Mouse (Mus musculus): Measurements from ENCODE around the gene Iqgap2. TPM values are rescaled to one million over a fixed set of nuclear protein-coding genes. Genes with fewer than 3 reads are reported as not detected.

Iqgap2 gene
- polyA plus RNA-seq, 1 experiment from 2014 or later: 9.6 TPM

DNA sequence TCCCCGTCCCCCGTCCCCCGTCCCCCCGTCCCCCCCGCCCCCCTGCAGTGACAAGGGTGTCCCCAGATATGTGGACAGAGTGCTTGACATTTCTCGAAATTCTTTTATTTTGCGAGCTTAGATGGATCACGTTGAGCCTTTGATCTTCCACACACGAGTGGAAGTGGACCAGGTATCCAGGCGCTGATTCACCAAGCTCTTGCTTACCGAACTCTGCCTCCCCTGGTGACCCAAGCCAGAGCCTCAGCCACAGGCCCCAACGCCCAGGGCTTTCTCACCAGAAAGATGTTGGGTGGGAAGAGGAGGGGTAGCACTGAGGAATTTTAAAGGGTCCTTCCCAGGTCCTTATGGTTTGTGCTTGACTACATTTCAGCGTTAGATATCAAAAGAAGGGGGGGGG, 272.9 kb downstream of the Iqgap2 start:
- 4% methylated on average over 13 of the region's 13 CpGs for WGBS
- Histone ChIP-seq H3K4me1 (peaks cover 30% of the 10 kb centered on the region), H3K27ac (peak overlapping the region; percentile 84), H3K36me3 (no peaks in the 10 kb centered on the region), H3K4me3 (peak overlapping the region; percentile 78), H3K9ac (peak overlapping the region; percentile 86), H3K9me3 (no peaks in the 10 kb centered on the region), H3K4me2 (peak overlapping the region; percentile 76), H3K27me3 (no peaks in the 10 kb centered on the region)
- no peak for ATAC-seq (ENCODE audit: insufficient number of reproducible peaks, low FRiP score, low TSS enrichment, low read depth)

DNA sequence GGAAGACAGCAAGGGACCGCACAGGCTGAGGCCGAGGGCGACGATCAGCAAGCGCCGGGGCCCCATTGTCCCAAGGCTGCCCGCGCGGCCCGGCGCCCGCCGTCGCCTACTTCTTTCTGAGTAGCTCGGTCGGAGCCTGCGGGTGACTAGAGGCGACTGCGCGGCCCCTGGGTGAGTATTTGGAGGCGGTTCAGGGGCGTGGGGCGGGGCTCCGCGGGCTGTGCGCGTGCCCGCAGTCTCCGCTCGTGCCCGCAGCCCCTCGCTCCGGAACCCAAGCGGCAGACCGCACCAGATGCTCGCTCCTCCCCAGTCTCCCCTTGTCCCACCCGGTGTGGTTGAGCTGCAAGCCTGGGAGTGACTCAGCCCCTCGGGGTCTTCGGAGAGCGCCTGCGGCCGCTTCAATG, 273.4 kb downstream of the Iqgap2 start, which contains the start of gene F2r:
Gene F2r, minus strand, starts transcription at position 179 of the 404 bp plus-strand sequence.
- peak within 1 kb of the TSS; percentile 78 for H3K4me3 ChIP-seq
- H3K9me3 ChIP-seq: no peaks in the 10 kb centered on the region
- peak within 1 kb of the TSS; percentile 84 for H3K27ac ChIP-seq
- H3K27me3 ChIP-seq: no peaks in the 10 kb centered on the region
- H3K4me2 ChIP-seq: peak within 1 kb of the TSS; percentile 76
- no peaks in the 10 kb centered on the region for H3K36me3 ChIP-seq
- H3K4me1 ChIP-seq: peaks cover 30% of the 10 kb centered on the region
- peak within 1 kb of the TSS; percentile 86 for H3K9ac ChIP-seq
- under 1% methylated on average over 39 of the region's 42 CpGs for WGBS
- ATAC-seq (ENCODE audit: insufficient number of reproducible peaks, low FRiP score, low TSS enrichment, low read depth): peak; percentile 88

DNA sequence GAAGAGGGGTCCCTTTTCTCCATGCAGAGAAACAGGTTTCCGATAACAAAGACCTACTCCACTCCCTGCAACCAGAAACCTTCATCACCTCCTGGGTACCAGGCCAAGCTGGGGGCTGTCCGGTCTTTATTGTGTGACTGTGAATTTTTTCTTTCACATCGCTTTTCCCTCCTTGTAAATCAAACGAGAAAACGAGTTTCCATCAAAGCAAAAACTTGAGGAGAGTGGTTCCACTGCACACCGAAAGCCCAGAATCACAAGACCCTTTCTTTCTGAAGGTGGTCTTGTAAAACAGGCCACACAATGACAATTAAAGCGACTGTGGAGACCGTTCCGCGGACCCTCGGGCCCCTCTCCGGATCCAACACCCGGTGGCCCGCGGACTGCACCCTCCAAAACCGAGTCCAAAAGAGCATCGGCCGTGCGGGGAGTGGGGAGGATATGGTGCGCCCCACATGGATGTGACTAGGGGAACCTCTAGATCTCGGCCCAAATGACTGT, 274.0 kb downstream of the Iqgap2 start:
- ATAC-seq (ENCODE audit: insufficient number of reproducible peaks, low FRiP score, low TSS enrichment, low read depth): 0 out of 2 replicates have a peak, but pooled peaks have one; percentile 17
- no peaks in the 10 kb centered on the region for H3K9me3 ChIP-seq
- peaks cover 32% of the 10 kb centered on the region for H3K4me1 ChIP-seq
- peak overlapping the region; percentile 76 for H3K4me2 ChIP-seq
- H3K27ac ChIP-seq: peak overlapping the region; percentile 84
- H3K9ac ChIP-seq: peak overlapping the region; percentile 86
- H3K27me3 ChIP-seq: no peaks in the 10 kb centered on the region
- WGBS: under 1% methylated on average over 21 of the region's 21 CpGs
- no peaks in the 10 kb centered on the region for H3K36me3 ChIP-seq
- peak overlapping the region; percentile 78 for H3K4me3 ChIP-seq

DNA sequence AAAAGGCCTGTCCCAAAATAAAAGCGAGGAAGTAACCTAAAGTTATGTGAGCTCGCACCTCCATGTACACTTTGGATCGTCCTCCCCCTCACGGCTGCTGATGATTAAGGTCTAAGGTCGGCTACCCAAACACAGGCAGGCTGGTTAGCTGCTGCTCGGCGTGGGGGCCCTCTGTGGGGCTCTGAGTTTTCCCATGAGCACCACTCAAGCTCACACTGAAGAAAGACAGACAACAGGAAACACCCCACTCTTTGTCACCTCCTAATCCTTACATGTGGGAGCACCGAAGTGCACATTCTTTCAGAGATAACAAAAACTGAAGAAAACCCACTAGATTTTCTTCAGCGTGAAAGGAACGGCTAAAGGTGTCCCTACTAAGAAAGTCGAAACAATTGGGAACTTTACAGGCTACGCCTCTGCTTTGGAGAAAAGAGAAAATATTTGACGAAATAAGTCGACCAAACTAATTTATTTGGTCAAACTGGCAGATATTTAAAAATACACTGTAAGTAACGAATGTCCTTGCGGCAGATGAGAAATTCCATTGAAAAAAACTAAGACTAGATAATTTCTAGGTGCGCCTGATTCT, 274.5 kb downstream of the Iqgap2 start:
- peak overlapping the region; percentile 76 for H3K4me2 ChIP-seq
- ATAC-seq (ENCODE audit: insufficient number of reproducible peaks, low FRiP score, low TSS enrichment, low read depth): no peak
- H3K27me3 ChIP-seq: no peaks in the 10 kb centered on the region
- 7% methylated on average over 17 of the region's 17 CpGs for WGBS
- no peak overlapping the region for H3K27ac ChIP-seq
- peaks cover under 1% of the 10 kb centered on the region; the same call in 1 of the 2 replicates for H3K36me3 ChIP-seq
- H3K9ac ChIP-seq: peak overlapping the region; percentile 86
- H3K4me3 ChIP-seq: peak overlapping the region; percentile 78
- no peaks in the 10 kb centered on the region for H3K9me3 ChIP-seq
- H3K4me1 ChIP-seq: peaks cover 32% of the 10 kb centered on the region

DNA sequence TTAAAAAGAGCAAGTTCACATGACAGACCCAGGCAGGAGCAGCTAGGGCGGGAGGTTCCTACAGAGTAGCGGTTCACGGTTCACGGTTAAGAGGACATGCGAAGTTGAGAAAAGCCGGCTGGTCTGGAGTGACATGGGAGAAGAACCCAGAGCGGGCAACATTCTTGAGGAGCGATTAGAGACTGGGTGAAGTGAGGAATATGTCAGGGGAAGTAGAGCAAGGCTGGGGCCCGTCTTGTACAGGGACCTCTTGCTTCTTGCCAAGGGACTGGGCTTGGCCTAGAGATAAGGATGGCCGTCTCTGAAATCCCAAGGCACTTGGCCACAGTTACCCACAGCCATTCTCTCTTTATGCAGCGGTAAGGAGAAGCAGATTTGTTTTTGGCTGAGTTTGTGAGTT, 275.2 kb downstream of the Iqgap2 start:
- peak overlapping the region; percentile 78 for H3K4me3 ChIP-seq
- peaks cover 32% of the 10 kb centered on the region for H3K4me1 ChIP-seq
- H3K4me2 ChIP-seq: peak overlapping the region; percentile 76
- H3K27me3 ChIP-seq: no peaks in the 10 kb centered on the region
- H3K9me3 ChIP-seq: no peaks in the 10 kb centered on the region
- 0 out of 2 replicates have a peak overlapping the region, but pooled peaks have one; percentile 17 for H3K27ac ChIP-seq
- peak overlapping the region; percentile 17; the same call in 1 of the 2 replicates for H3K9ac ChIP-seq
- WGBS: 38% methylated on average over 11 of the region's 11 CpGs
- peaks cover 3% of the 10 kb centered on the region; the same call in 1 of the 2 replicates for H3K36me3 ChIP-seq
- ATAC-seq (ENCODE audit: insufficient number of reproducible peaks, low FRiP score, low TSS enrichment, low read depth): no peak

DNA sequence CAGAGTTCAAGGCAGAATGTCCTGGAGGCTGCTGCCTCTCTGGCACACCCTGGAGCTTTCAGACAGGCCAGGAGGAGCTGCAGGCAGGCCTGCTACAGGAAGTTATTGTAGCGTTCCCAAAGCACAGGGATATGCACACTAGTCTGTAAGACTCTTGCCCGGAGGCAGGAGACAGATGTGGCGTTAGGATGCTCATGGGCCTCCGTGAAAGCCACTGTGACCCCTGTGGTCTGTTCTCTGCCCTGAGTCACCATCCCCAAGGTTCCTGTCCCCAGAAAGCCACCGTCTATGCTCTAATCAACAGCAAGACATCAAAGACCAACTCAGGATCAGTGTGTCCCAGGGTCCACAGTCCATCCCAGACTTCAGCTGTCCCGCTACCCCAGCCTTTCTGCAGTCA, 277.0 kb downstream of the Iqgap2 start:
- peaks cover 32% of the 10 kb centered on the region for H3K4me1 ChIP-seq
- H3K9ac ChIP-seq: no peak overlapping the region
- H3K27me3 ChIP-seq: no peaks in the 10 kb centered on the region
- ATAC-seq (ENCODE audit: insufficient number of reproducible peaks, low FRiP score, low TSS enrichment, low read depth): no peak
- H3K27ac ChIP-seq: no peak overlapping the region
- H3K9me3 ChIP-seq: no peaks in the 10 kb centered on the region
- H3K4me2 ChIP-seq: no peak overlapping the region
- H3K36me3 ChIP-seq: peaks cover 3% of the 10 kb centered on the region; the same call in 1 of the 2 replicates
- no peak overlapping the region for H3K4me3 ChIP-seq
- WGBS: 52% methylated on average over 6 of the region's 6 CpGs

DNA sequence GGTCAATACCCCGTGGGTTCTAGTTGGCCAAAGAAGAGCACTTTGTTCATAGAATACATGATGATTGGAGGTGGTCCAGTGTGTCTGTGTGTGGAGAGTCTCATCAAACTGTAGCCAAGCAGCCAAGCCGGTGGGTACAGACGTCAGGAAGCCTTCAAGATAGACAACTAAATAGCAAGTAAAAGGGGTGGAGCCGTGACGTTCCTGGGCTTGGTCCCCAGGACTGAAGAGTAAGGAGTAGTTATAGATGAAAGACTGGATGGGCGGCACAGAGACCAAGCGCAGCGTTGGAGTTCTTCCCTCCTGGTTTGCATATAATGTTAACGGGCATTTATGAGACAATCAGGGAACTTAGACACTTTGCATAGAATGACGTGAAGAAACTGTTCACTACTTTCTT, 279.5 kb downstream of the Iqgap2 start:
- H3K4me1 ChIP-seq: peaks cover 30% of the 10 kb centered on the region
- ATAC-seq (ENCODE audit: insufficient number of reproducible peaks, low FRiP score, low TSS enrichment, low read depth): no peak
- peaks cover 8% of the 10 kb centered on the region for H3K36me3 ChIP-seq
- H3K27me3 ChIP-seq: no peaks in the 10 kb centered on the region
- no peak overlapping the region for H3K4me3 ChIP-seq
- WGBS: 81% methylated on average over 10 of the region's 10 CpGs
- H3K27ac ChIP-seq: no peak overlapping the region
- H3K9me3 ChIP-seq: no peaks in the 10 kb centered on the region
- H3K9ac ChIP-seq: no peak overlapping the region
- H3K4me2 ChIP-seq: no peak overlapping the region

DNA sequence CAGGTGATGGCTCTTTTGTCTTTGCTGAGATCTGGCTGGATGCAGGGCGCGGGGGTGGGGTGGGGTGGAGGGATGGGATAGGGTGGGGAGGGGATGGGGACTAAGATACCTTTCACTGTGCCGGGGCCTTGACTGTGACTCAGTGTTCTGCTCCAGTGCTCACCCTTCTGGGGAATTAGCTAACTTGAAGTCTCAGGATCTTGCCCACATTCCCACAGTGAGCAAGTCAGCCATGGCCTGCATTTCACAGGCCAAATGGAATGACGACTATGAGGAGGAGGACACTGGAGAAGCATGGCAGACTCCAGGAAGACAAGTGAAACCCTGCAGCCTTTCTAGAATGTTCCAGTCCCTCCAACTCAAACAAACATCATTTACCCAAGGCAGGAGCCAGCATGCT, 280.0 kb downstream of the Iqgap2 start:
- ATAC-seq (ENCODE audit: insufficient number of reproducible peaks, low FRiP score, low TSS enrichment, low read depth): no peak
- Histone ChIP-seq H3K27ac (no peak overlapping the region), H3K4me3 (no peak overlapping the region), H3K4me1 (peaks cover 25% of the 10 kb centered on the region), H3K9me3 (no peaks in the 10 kb centered on the region), H3K27me3 (no peaks in the 10 kb centered on the region), H3K36me3 (peaks cover 8% of the 10 kb centered on the region), H3K9ac (no peak overlapping the region), H3K4me2 (no peak overlapping the region)
- WGBS: 79% methylated on average over 4 of the region's 4 CpGs

DNA sequence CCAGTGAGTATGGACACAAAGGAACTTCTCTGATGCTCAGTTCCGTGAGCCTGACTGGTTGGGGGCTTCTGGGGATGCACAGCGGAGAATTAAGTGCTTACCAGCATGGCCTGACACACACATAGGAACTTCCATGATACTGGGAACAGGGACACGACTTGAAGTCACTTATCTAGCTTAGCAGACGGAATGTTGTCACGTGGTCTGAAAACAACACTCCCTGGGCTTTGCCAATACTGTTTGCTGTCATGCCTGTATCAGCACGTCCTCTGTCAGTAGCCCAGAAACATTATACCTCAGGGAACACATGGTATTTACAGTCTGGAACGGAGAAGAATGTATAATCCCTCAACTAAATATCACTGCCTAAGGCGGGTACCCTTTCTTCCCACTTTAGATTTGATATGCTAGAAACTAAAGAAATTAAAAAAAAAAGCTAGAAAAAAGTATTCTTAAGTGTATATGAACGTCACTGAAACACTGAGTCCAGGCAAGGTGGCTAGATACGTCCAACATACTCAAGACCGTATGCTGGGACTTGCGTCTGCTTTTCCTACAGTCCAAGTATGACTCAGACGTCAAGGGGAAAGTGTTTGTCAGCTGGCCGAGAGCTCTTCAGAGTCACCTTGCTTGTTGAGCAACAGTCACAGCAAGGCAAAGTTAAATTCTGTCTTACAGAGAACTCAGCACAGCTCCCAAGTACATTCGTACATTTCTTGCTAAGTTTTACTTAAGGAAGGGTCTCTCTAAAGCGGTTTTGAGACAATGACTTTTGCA, 280.7 kb downstream of the Iqgap2 start:
- no peak overlapping the region for H3K4me2 ChIP-seq
- H3K9ac ChIP-seq: no peak overlapping the region
- no peak for ATAC-seq (ENCODE audit: insufficient number of reproducible peaks, low FRiP score, low TSS enrichment, low read depth)
- no peak overlapping the region for H3K4me3 ChIP-seq
- H3K27ac ChIP-seq: no peak overlapping the region
- peaks cover 17% of the 10 kb centered on the region for H3K4me1 ChIP-seq
- H3K27me3 ChIP-seq: no peaks in the 10 kb centered on the region
- peaks cover 14% of the 10 kb centered on the region for H3K36me3 ChIP-seq
- H3K9me3 ChIP-seq: no peaks in the 10 kb centered on the region
- WGBS: 65% methylated on average over 16 of the region's 16 CpGs

GRCm38 (mm10) chr13:95609088-95609420, 282.7 kb downstream of the Iqgap2 start:
- H3K4me2 ChIP-seq: no peak overlapping the region
- H3K4me3 ChIP-seq: no peak overlapping the region
- ATAC-seq (ENCODE audit: insufficient number of reproducible peaks, low FRiP score, low TSS enrichment, low read depth): no peak
- H3K27ac ChIP-seq: no peak overlapping the region
- no peak overlapping the region for H3K9ac ChIP-seq
- H3K36me3 ChIP-seq: peaks cover 25% of the 10 kb centered on the region
- no peaks in the 10 kb centered on the region for H3K9me3 ChIP-seq
- 0 out of 2 replicates have a peak, but pooled peaks cover 2% of the 10 kb centered on the region for H3K4me1 ChIP-seq
- 92% methylated on average over 2 of the region's 2 CpGs for WGBS
- H3K27me3 ChIP-seq: no peaks in the 10 kb centered on the region

DNA sequence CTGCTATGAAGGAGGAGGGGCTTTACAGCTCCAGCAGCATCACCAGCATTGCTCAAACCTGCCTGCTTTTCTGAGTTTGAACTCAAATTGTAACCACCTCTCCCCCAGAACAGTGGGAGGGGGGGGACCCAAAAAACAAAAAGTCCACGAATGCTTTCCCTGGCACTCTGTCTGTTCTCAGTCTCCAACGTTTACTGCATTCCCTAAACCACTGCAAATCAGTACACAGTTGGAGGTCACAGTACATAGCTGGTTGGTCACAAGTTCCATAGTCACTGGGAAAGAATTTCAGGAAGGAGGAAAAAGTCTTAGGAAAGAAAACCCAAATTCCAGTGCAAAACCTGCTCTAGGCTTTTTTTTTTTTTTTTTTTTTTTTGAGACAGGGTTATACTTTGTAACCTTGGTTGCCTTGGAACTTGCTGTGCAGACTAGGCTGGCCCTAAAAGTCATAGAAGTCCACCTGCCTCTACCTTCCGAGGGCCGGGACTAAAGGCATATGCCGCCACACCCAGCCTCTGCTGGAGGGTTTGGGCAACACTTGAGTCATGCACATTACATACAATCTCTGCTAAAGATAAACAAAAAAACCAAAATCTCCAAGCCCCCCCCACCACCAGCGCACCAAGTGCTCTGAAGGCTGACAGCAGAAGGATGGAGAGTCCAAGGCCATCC, 283.2 kb downstream of the Iqgap2 start:
- WGBS: 86% methylated on average over 6 of the region's 6 CpGs
- no peaks in the 10 kb centered on the region for H3K9me3 ChIP-seq
- H3K9ac ChIP-seq: no peak overlapping the region
- H3K27me3 ChIP-seq: no peaks in the 10 kb centered on the region
- H3K4me1 ChIP-seq: 0 out of 2 replicates have a peak, but pooled peaks cover 2% of the 10 kb centered on the region
- peaks cover 30% of the 10 kb centered on the region for H3K36me3 ChIP-seq
- no peak overlapping the region for H3K4me2 ChIP-seq
- H3K27ac ChIP-seq: no peak overlapping the region
- no peak for ATAC-seq (ENCODE audit: insufficient number of reproducible peaks, low FRiP score, low TSS enrichment, low read depth)
- no peak overlapping the region for H3K4me3 ChIP-seq

DNA sequence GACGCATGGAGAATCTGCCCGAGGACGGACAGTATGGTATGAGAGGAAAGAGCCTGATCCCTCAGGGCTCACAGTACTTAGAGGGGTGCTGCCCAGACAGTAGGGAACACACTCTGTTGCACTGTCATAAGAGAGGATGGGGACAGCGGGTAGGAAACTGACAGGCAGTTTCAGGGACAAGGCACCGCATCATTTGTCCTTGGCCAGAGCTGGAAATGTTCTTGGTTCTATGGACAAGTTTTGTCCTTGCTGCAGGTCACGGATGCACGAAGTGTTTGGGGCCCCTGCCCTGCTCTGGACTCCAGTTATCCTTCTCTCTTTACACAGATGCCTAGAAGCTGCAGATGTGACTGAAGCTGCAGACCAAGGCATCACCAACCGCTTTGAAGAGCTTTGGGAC, 284.7 kb downstream of the Iqgap2 start:
- H3K4me1 ChIP-seq: no peaks in the 10 kb centered on the region
- H3K4me2 ChIP-seq: no peak overlapping the region
- H3K4me3 ChIP-seq: no peak overlapping the region
- H3K36me3 ChIP-seq: peaks cover 40% of the 10 kb centered on the region
- no peak overlapping the region for H3K9ac ChIP-seq
- H3K9me3 ChIP-seq: no peaks in the 10 kb centered on the region
- no peaks in the 10 kb centered on the region for H3K27me3 ChIP-seq
- no peak for ATAC-seq (ENCODE audit: insufficient number of reproducible peaks, low FRiP score, low TSS enrichment, low read depth)
- no peak overlapping the region for H3K27ac ChIP-seq
- WGBS: 92% methylated on average over 8 of the region's 8 CpGs

All from limb, embryonic 15.5 days (tissue).